Mouse (Mus musculus): Measurements from ENCODE around the gene Renbp.

GRCm38 (mm10) chrX:73969729-73970128 lies 39.1 kb upstream of the Renbp start:
- no peak for TF ChIP-seq CTCF (IDR thresholded peaks at IDR 0.05; ENCODE audit: control insufficient read depth, insufficient read depth, insufficient read length)
- TF ChIP-seq MYOG (IDR thresholded peaks at IDR 0.05; ENCODE audit: control insufficient read depth, extremely low read depth, insufficient read length), result no peak
- TF ChIP-seq CEBPB (IDR thresholded peaks at IDR 0.05; ENCODE audit: low read depth), result no peak
- no peak for TF ChIP-seq MAX (IDR thresholded peaks at IDR 0.05)
- no peak for TF ChIP-seq MYOD1 (IDR thresholded peaks at IDR 0.05; ENCODE audit: control insufficient read depth, insufficient read length, low read depth)
- no peak for TF ChIP-seq USF1 (IDR thresholded peaks at IDR 0.05; ENCODE audit: low read depth)
